Mouse (Mus musculus) embryonic facial prominence, embryonic 11.5 days (tissue): ENCODE results near the gene Ttll12. TPM values are rescaled to one million over a fixed set of nuclear protein-coding genes. Genes with fewer than 3 reads are reported as not detected.

ENCODE experiments used
- ATAC-seq: fragments of 200-750 bp; cut with Nextera tagmentation; replicated peaks from 2 replicates; pipeline ENCODE4 v1.8.0; 2017; ENCODE audit warnings: low read depth; ENCODE audit not compliant: insufficient number of reproducible peaks, low FRiP score, low TSS enrichment
- DNase-seq: peaks from one replicate; pipeline ENCODE4 v3.0.0-alpha.2; 2015; ENCODE audit warnings: low spot score
- H3K27ac ChIP-seq: fragments of 300-500 bp; sonication (generic); replicated peaks from 2 replicates; pipeline ENCODE4 v1.5.1; 2014; ENCODE audit warnings: mild to moderate bottlenecking, low read depth, low read length, control low read depth
- H3K27me3 ChIP-seq: fragments of 300-500 bp; sonication (generic); 2 replicates; pipeline ENCODE4 v1.6.1; 2014; ENCODE audit warnings: mild to moderate bottlenecking, low read length, moderate library complexity, mixed read lengths; ENCODE audit not compliant: control insufficient read depth, insufficient read depth
- H3K36me3 ChIP-seq: fragments of 300-500 bp; sonication (generic); replicated peaks from 2 replicates; pipeline ENCODE4 v1.6.1; 2014; ENCODE audit warnings: low read depth, mild to moderate bottlenecking, low read length, moderate library complexity, mixed read lengths; ENCODE audit not compliant: control insufficient read depth, insufficient read depth
- H3K4me1 ChIP-seq: fragments of 300-500 bp; sonication (generic); 2 replicates; pipeline ENCODE4 v1.6.1; 2014; ENCODE audit warnings: low read length, mixed read lengths; ENCODE audit not compliant: control insufficient read depth, insufficient read depth
- H3K4me2 ChIP-seq: fragments of 300-500 bp; sonication (generic); 2 replicates; pipeline ENCODE4 v1.6.1; 2014; ENCODE audit warnings: low read depth, mild to moderate bottlenecking, control low read depth, low read length, moderate library complexity
- H3K4me3 ChIP-seq: fragments of 300-500 bp; sonication (generic); 2 replicates; pipeline ENCODE4 v1.5.1; 2014; ENCODE audit warnings: low read depth, low read length, control low read depth
- H3K9ac ChIP-seq: fragments of 300-500 bp; sonication (generic); replicated peaks from 2 replicates; pipeline ENCODE4 v1.6.1; 2014; ENCODE audit warnings: mild to moderate bottlenecking, control low read depth, low read length
- H3K9me3 ChIP-seq: fragments of 300-500 bp; sonication (generic); replicated peaks from 2 replicates; pipeline ENCODE4 v1.6.1; 2016; ENCODE audit warnings: mild to moderate bottlenecking, low read length, inconsistent platforms, mixed read lengths; ENCODE audit not compliant: control insufficient read depth
- WGBS: fragments of 180-500 bp; shearing (Covaris S2); extraction: QIAGEN DNeasy Blood & Tissue Kit; methylation state at CpG from one replicate; pipeline ENCODE4 v1.1.7; 2014; 5-methylcytosine and 5-hydroxymethylcytosine counted together
- polyA plus RNA-seq: library from polyadenylated mRNA; unstranded; fragments of >200 nt; fragmentation: Nextera tagmentation; extraction: Ambion mirVana; gene quantifications from 2 replicates; pipeline ENCODE4 v1.2.1, GENCODE M21; 2014

The Ttll12 gene
- 48.6 and 54.4 TPM in 2 replicates for polyA plus RNA-seq

- Histone ChIP-seq H3K9ac (peak within 1 kb of the TSS; percentile 84), H3K9me3 (no peaks in the 10 kb centered on the region), H3K4me1 (0 out of 2 replicates have a peak, but pooled peaks cover 3% of the 10 kb centered on the region), H3K27me3 (no peaks in the 10 kb centered on the region), H3K27ac (no peak within 1 kb of the TSS), H3K4me3 (peak within 1 kb of the TSS; percentile 52), H3K4me2 (peak within 1 kb of the TSS; percentile 84), H3K36me3 (no peaks in the 10 kb centered on the region)
- ATAC-seq (peak; percentile 93), DNase-seq (peak; percentile 100)
- under 1% methylated on average over 68 of the region's 68 CpGs for WGBS
These were observed at the start of gene Ttll12 for GRCm38 (mm10) chr15:83594513-83595363. Gene Ttll12, minus strand, starts transcription at chr15:83595157.

- Histone ChIP-seq H3K9ac (no peak overlapping the region), H3K4me3 (no peak overlapping the region), H3K4me2 (no peak overlapping the region), H3K27ac (no peak overlapping the region), H3K27me3 (no peaks in the 10 kb centered on the region), H3K4me1 (peaks cover 9% of the 10 kb centered on the region), H3K9me3 (no peaks in the 10 kb centered on the region), H3K36me3 (no peaks in the 10 kb centered on the region)
- WGBS = 94% methylated on average over 6 of the region's 6 CpGs
- ATAC-seq = no peak
- DNase-seq = no peak
These were observed 47.6 kb upstream of the Ttll12 start for GRCm38 (mm10) chr15:83642518-83642917.

GRCm38 (mm10) chr15:83640208-83640607, 45.3 kb upstream of the Ttll12 start:
- peak; percentile 48 for DNase-seq
- no peak for ATAC-seq
- no peaks in the 10 kb centered on the region; the same call in none of the 2 replicates for H3K36me3 ChIP-seq
- no peaks in the 10 kb centered on the region for H3K9me3 ChIP-seq
- no peak overlapping the region for H3K27ac ChIP-seq
- WGBS = 36% methylated on average over 4 of the region's 4 CpGs
- H3K27me3 ChIP-seq = no peaks in the 10 kb centered on the region
- peaks cover 9% of the 10 kb centered on the region for H3K4me1 ChIP-seq
- H3K9ac ChIP-seq = no peak overlapping the region
- no peak overlapping the region for H3K4me3 ChIP-seq
- H3K4me2 ChIP-seq = no peak overlapping the region

- 0 out of 2 replicates have a peak, but pooled peaks have one; percentile 32 for ATAC-seq
- Histone ChIP-seq H3K27me3 (no peaks in the 10 kb centered on the region), H3K4me1 (peaks cover 9% of the 10 kb centered on the region), H3K9ac (no peak overlapping the region), H3K4me3 (no peak overlapping the region), H3K36me3 (no peaks in the 10 kb centered on the region; the same call in none of the 2 replicates), H3K9me3 (no peaks in the 10 kb centered on the region), H3K27ac (no peak overlapping the region), H3K4me2 (no peak overlapping the region)
- DNase-seq = peak; percentile 79
- WGBS = 31% methylated on average over 2 of the region's 3 CpGs
These were observed 44.2 kb upstream of the Ttll12 start for GRCm38 (mm10) chr15:83639160-83639559.

- H3K27me3 ChIP-seq = no peaks in the 10 kb centered on the region
- no peak overlapping the region; the same call in 1 of the 2 replicates for H3K9ac ChIP-seq
- no peaks in the 10 kb centered on the region for H3K9me3 ChIP-seq
- no peak for ATAC-seq
- WGBS = 75% methylated on average over 20 of the region's 20 CpGs
- no peak overlapping the region for H3K4me2 ChIP-seq
- peaks cover 9% of the 10 kb centered on the region for H3K4me1 ChIP-seq
- no peaks in the 10 kb centered on the region; the same call in none of the 2 replicates for H3K36me3 ChIP-seq
- no peak overlapping the region for H3K27ac ChIP-seq
- no peak for DNase-seq
- no peak overlapping the region for H3K4me3 ChIP-seq
These were observed 43.4 kb upstream of the Ttll12 start for GRCm38 (mm10) chr15:83638196-83638899.

- H3K27ac ChIP-seq = no peak overlapping the region
- no peak overlapping the region for H3K4me2 ChIP-seq
- ATAC-seq = no peak
- no peaks in the 10 kb centered on the region for H3K27me3 ChIP-seq
- DNase-seq = no peak
- no peaks in the 10 kb centered on the region for H3K9me3 ChIP-seq
- no peaks in the 10 kb centered on the region; the same call in none of the 2 replicates for H3K36me3 ChIP-seq
- peaks cover 9% of the 10 kb centered on the region for H3K4me1 ChIP-seq
- no peak overlapping the region for H3K4me3 ChIP-seq
- 70% methylated on average over 6 of the region's 6 CpGs for WGBS
- no peak overlapping the region for H3K9ac ChIP-seq
These were observed 41.8 kb upstream of the Ttll12 start for GRCm38 (mm10) chr15:83636759-83637158.

- no peaks in the 10 kb centered on the region; the same call in none of the 2 replicates for H3K36me3 ChIP-seq
These were observed 40.3 kb upstream of the Ttll12 start for GRCm38 (mm10) chr15:83635251-83635650.

More at GRCm38 (mm10) chr15:83635251-83635650, 40.3 kb upstream of the Ttll12 start:
- no peaks in the 10 kb centered on the region for H3K27me3 ChIP-seq
- DNase-seq (no peak), ATAC-seq (no peak)
- WGBS = 60% methylated on average over 3 of the region's 3 CpGs
- H3K9me3 ChIP-seq = no peaks in the 10 kb centered on the region
- H3K9ac ChIP-seq = no peak overlapping the region
- no peak overlapping the region for H3K4me2 ChIP-seq
- peaks cover 7% of the 10 kb centered on the region for H3K4me1 ChIP-seq
- no peak overlapping the region for H3K4me3 ChIP-seq
- H3K27ac ChIP-seq = no peak overlapping the region
